ENCODE assay signal across 16 mouse cellular contexts in genomic region chr2:73466481-73466880, GRCm38 (mm10).
"Had no signal": no experiment of that assay in that cellular context is flagged by ENCODE, and none has a peak within 500 bp of the region (broad histone marks: within the 10 kb centered on the region; RNA-seq: fewer than 3 reads in every experiment).

No protein-coding gene starts in this region.

- H3K4me3 ChIP-seq: lung, embryonic 15.5 days; midbrain, embryonic 13.5 days; midbrain, embryonic 15.5 days; neural tube, embryonic 12.5 days had no signal

- H3K27ac ChIP-seq: lung, embryonic 15.5 days; macrophage; midbrain, embryonic 13.5 days; midbrain, embryonic 15.5 days; neural tube, embryonic 12.5 days had no signal

- H3K9me3 ChIP-seq: lung, embryonic 15.5 days; megakaryocyte, embryonic 14.5 days; midbrain, embryonic 13.5 days; midbrain, embryonic 15.5 days; neural tube, embryonic 12.5 days had no signal

- H3K27me3 ChIP-seq: lung, embryonic 15.5 days; megakaryocyte, embryonic 14.5 days; midbrain, embryonic 13.5 days; midbrain, embryonic 15.5 days; neural tube, embryonic 12.5 days had no signal

- DNase-seq: lung, adult 2 months; lung, postnatal 14 days; lung, postnatal 36 days; right cerebral cortex, postnatal 25 days; right cerebral cortex, postnatal 4 days; spleen, adult 18-20 months; thymus, adult 18-20 months; thymus, postnatal 14 days; thymus, postnatal 36 days had no signal

- H3K9ac ChIP-seq: lung, embryonic 15.5 days; midbrain, embryonic 13.5 days; midbrain, embryonic 15.5 days; neural tube, embryonic 12.5 days had no signal

- H3K36me3 ChIP-seq: lung, embryonic 15.5 days; midbrain, embryonic 13.5 days; midbrain, embryonic 15.5 days; neural tube, embryonic 12.5 days had no signal

- H3K4me1 ChIP-seq: midbrain, embryonic 13.5 days; midbrain, embryonic 15.5 days; neural tube, embryonic 12.5 days had no signal

- H3K4me2 ChIP-seq: lung, embryonic 15.5 days; midbrain, embryonic 11.5 days; midbrain, embryonic 13.5 days; midbrain, embryonic 15.5 days; neural tube, embryonic 12.5 days had no signal
